In genomic region chr16:18248433-18249363, GRCm38 (mm10) we compare ENCODE assay signal across 8 mouse cellular contexts. TPM values are rescaled to one million over a fixed set of nuclear protein-coding genes. Genes with fewer than 3 reads are reported as not detected.
DNase-seq lines count a peak whose midpoint lies in the region; ATAC-seq lines count a peak whose summit lies in the region.

Gene Trmt2a (plus strand): TSS chr16:18248679.
Gene Ranbp1 (minus strand): TSS chr16:18248732.

- intact Hi-C loops in heart, postnatal 14 days (cut with DNase I), result loop anchor here (2.0 kb wide), 1 partner anchor 38 kb away; no protein-coding TSS in a partner anchor

- under 1% methylated on average over 90 of the region's 102 CpGs for WGBS in forebrain, embryonic 14.5 days
- under 1% methylated on average over 98 of the region's 102 CpGs for WGBS in neural tube, embryonic 15.5 days

- H3K27me3 ChIP-seq in forebrain, embryonic 14.5 days (replicated peaks; ENCODE audit: control insufficient read depth, insufficient read depth, low read length), result no peaks in the 10 kb centered on the region
- no peaks in the 10 kb centered on the region for H3K27me3 ChIP-seq in neural tube, embryonic 15.5 days (replicated peaks)

- ATAC-seq in forebrain, embryonic 14.5 days, result peak; percentile 98
- peak; percentile 94 for ATAC-seq in neural tube, embryonic 15.5 days (ENCODE audit: low FRiP score)

- H3K36me3 ChIP-seq in forebrain, embryonic 14.5 days (ENCODE audit: control insufficient read depth, insufficient read depth, low read length), result peaks cover 72% of the 10 kb centered on the region
- H3K36me3 ChIP-seq in neural tube, embryonic 15.5 days, result peaks cover 59% of the 10 kb centered on the region

- peak within 1 kb of the TSS; percentile 82 for H3K4me2 ChIP-seq in forebrain, embryonic 14.5 days (ENCODE audit: low read length)
- H3K4me2 ChIP-seq in neural tube, embryonic 15.5 days, result peak within 1 kb of the TSS; percentile 94

- H3K9ac ChIP-seq in forebrain, embryonic 14.5 days (ENCODE audit: low read length), result peak within 1 kb of the TSS; percentile 94
- H3K9ac ChIP-seq in neural tube, embryonic 15.5 days (replicated peaks), result peak within 1 kb of the TSS; percentile 95

- H3K27ac ChIP-seq in forebrain, embryonic 14.5 days (ENCODE audit: low read depth, low read length), result peak within 1 kb of the TSS; percentile 89
- peak within 1 kb of the TSS; percentile 94 for H3K27ac ChIP-seq in neural tube, embryonic 15.5 days (replicated peaks)

- H3K9me3 ChIP-seq in forebrain, embryonic 14.5 days (replicated peaks; ENCODE audit: control insufficient read depth, low read length), result no peaks in the 10 kb centered on the region
- H3K9me3 ChIP-seq in neural tube, embryonic 15.5 days (replicated peaks), result no peaks in the 10 kb centered on the region

- H3K4me3 ChIP-seq in forebrain, embryonic 14.5 days (ENCODE audit: low read depth, low read length), result peak within 1 kb of the TSS; percentile 95
- peak within 1 kb of the TSS; percentile 99 for H3K4me3 ChIP-seq in neural tube, embryonic 15.5 days (replicated peaks)

- peak; percentile 98 for DNase-seq in ES-CJ7 (ENCODE audit: low read depth, low spot score)
- peak; percentile 97 for DNase-seq in cerebellum, adult 11 months
- peak; percentile 99 for DNase-seq in forebrain, embryonic 14.5 days (ENCODE audit: low spot score)
- peak; percentile 99 for DNase-seq in heart, postnatal 14 days
- DNase-seq in layer of hippocampus, adult 11-12 months (ENCODE audit: low spot score), result peak; percentile 99
- DNase-seq in lung, adult 18-20 months, result peak; percentile 99
- peak; percentile 99 for DNase-seq in testis, postnatal 14 days (ENCODE audit: low spot score)

- peaks cover 24% of the 10 kb centered on the region for H3K4me1 ChIP-seq in forebrain, embryonic 14.5 days (ENCODE audit: control insufficient read depth, insufficient read depth, low read length)
- H3K4me1 ChIP-seq in neural tube, embryonic 15.5 days, result peaks cover 52% of the 10 kb centered on the region

RNA-seq across cellular contexts. Expression of gene Trmt2a, which starts in this region (rescaled TPM):
- 95.0 and 95.4 TPM in 2 replicates for polyA plus RNA-seq in forebrain, embryonic 14.5 days (2014; fragmentation: Nextera tagmentation; extraction: Ambion mirVana)
- 10 to 100 TPM; 21.8 to 24.9 TPM for total RNA-seq in heart, postnatal 14 days (2021)
- 96.4 and 97.1 TPM in 2 replicates for polyA plus RNA-seq in neural tube, embryonic 15.5 days (2015; fragmentation: Nextera tagmentation; extraction: Ambion mirVana)

RNA-seq across cellular contexts. Expression of gene Ranbp1, which starts in this region (rescaled TPM):
- 527 and 537 TPM in 2 replicates for polyA plus RNA-seq in forebrain, embryonic 14.5 days (2014; fragmentation: Nextera tagmentation; extraction: Ambion mirVana)
- total RNA-seq in heart, postnatal 14 days (2021), result 10 to 100 TPM; 43.6 to 52.4 TPM
- polyA plus RNA-seq in neural tube, embryonic 15.5 days (2015; fragmentation: Nextera tagmentation; extraction: Ambion mirVana), result 364 and 412 TPM in 2 replicates

Comparison
In these comparisons a context has a peak if more than half of its experiments do, and no peak if none do; other contexts are left out.
1. Peak in every context shown above with its lines: DNase-seq, ATAC-seq, H3K4me3 ChIP-seq and H3K27ac ChIP-seq.